Mouse (Mus musculus): ENCODE results near the gene Olfr49.

The Olfr49 gene

GRCm38 (mm10) chr14:54284839-54285238 lies at the start of gene Olfr49:
Gene Olfr49 (minus strand): TSS chr14:54284939.
- no peak for DNase-seq (ENCODE audit: low spot score)

- DNase-seq (ENCODE audit: low spot score), result no peak
Measured at GRCm38 (mm10) chr14:54333452-54334189, 48.9 kb upstream of the Olfr49 start.

- no peak for DNase-seq (ENCODE audit: low spot score)
Measured at GRCm38 (mm10) chr14:54332176-54333074, 47.7 kb upstream of the Olfr49 start.

GRCm38 (mm10) chr14:54331178-54331577 lies 46.4 kb upstream of the Olfr49 start:
- DNase-seq (ENCODE audit: low spot score), result no peak

- no peak for DNase-seq (ENCODE audit: low spot score)
Measured at GRCm38 (mm10) chr14:54329201-54329600, 44.5 kb upstream of the Olfr49 start.

- no peak for DNase-seq (ENCODE audit: low spot score)
Measured at GRCm38 (mm10) chr14:54328548-54328947, 43.8 kb upstream of the Olfr49 start.

GRCm38 (mm10) chr14:54324486-54324885 lies 39.7 kb upstream of the Olfr49 start:
- DNase-seq (ENCODE audit: low spot score), result no peak

- DNase-seq (ENCODE audit: low spot score), result no peak
Measured at GRCm38 (mm10) chr14:54321556-54322376, 37.0 kb upstream of the Olfr49 start.

- no peak for DNase-seq (ENCODE audit: low spot score)
Measured at GRCm38 (mm10) chr14:54311763-54312162, 27.0 kb upstream of the Olfr49 start.

GRCm38 (mm10) chr14:54300676-54301075 lies 15.9 kb upstream of the Olfr49 start:
- DNase-seq (ENCODE audit: low spot score), result no peak

- no peak for DNase-seq (ENCODE audit: low spot score)
Measured at GRCm38 (mm10) chr14:54300136-54300535, 15.4 kb upstream of the Olfr49 start.

GRCm38 (mm10) chr14:54276446-54276845 lies 8.3 kb downstream of the Olfr49 start:
- DNase-seq (ENCODE audit: low spot score), result no peak

GRCm38 (mm10) chr14:54272696-54273095 lies 12.0 kb downstream of the Olfr49 start:
- no peak for DNase-seq (ENCODE audit: low spot score)

- no peak for DNase-seq (ENCODE audit: low spot score)
Measured at GRCm38 (mm10) chr14:54271976-54272606, 12.6 kb downstream of the Olfr49 start.

- DNase-seq (ENCODE audit: low spot score), result no peak
Measured at GRCm38 (mm10) chr14:54270413-54270812, 14.3 kb downstream of the Olfr49 start.

- DNase-seq (ENCODE audit: low spot score), result no peak
Measured at GRCm38 (mm10) chr14:54269566-54269965, 15.2 kb downstream of the Olfr49 start.

- DNase-seq (ENCODE audit: low spot score), result no peak
Measured at GRCm38 (mm10) chr14:54267966-54268365, 16.8 kb downstream of the Olfr49 start.

GRCm38 (mm10) chr14:54265951-54266350 lies 18.8 kb downstream of the Olfr49 start:
- no peak for DNase-seq (ENCODE audit: low spot score)

- DNase-seq (ENCODE audit: low spot score), result no peak
Measured at GRCm38 (mm10) chr14:54265093-54265492, 19.6 kb downstream of the Olfr49 start.

GRCm38 (mm10) chr14:54264231-54264630 lies 20.5 kb downstream of the Olfr49 start:
- DNase-seq (ENCODE audit: low spot score), result no peak

- DNase-seq (ENCODE audit: low spot score), result no peak
Measured at GRCm38 (mm10) chr14:54263099-54263498, 21.6 kb downstream of the Olfr49 start.

- DNase-seq (ENCODE audit: low spot score), result no peak
Measured at GRCm38 (mm10) chr14:54262622-54263021, 22.1 kb downstream of the Olfr49 start.
